Mouse (Mus musculus) kidney, embryonic 16.5 days (tissue): Measurements from ENCODE around the gene Mslnl. TPM values are rescaled to one million over a fixed set of nuclear protein-coding genes. Genes with fewer than 3 reads are reported as not detected.
"Not testable (repeated sequence)": the region's sequence is repeated elsewhere in the genome, so short reads cannot be mapped to it uniquely, and the experiment has no call there.

Experiments
- ATAC-seq: fragments of 200-750 bp; cut with Nextera tagmentation; 2 replicates; pipeline ENCODE4 v1.8.0; 2017; ENCODE audit warnings: moderate TSS enrichment; ENCODE audit not compliant: low FRiP score, low TSS enrichment
- H3K27ac ChIP-seq: fragments of 300-500 bp; sonication (generic); 2 replicates; pipeline ENCODE4 v1.5.1; 2014; ENCODE audit warnings: low read length
- H3K27me3 ChIP-seq: fragments of 300-500 bp; sonication (generic); 2 replicates; pipeline ENCODE4 v1.6.1; 2014; ENCODE audit warnings: low read length, control low read depth, mixed read lengths; ENCODE audit not compliant: insufficient read depth
- H3K36me3 ChIP-seq: fragments of 300-500 bp; sonication (generic); 2 replicates; pipeline ENCODE4 v1.6.1; 2014; ENCODE audit warnings: low read length, control low read depth, mixed read lengths; ENCODE audit not compliant: insufficient read depth
- H3K4me1 ChIP-seq: fragments of 300-500 bp; sonication (generic); 2 replicates; pipeline ENCODE4 v1.6.1; 2014; ENCODE audit warnings: low read length, control low read depth, mixed read lengths; ENCODE audit not compliant: insufficient read depth
- H3K4me2 ChIP-seq: fragments of 300-500 bp; sonication (generic); replicated peaks from 2 replicates; pipeline ENCODE4 v1.6.1; 2014; ENCODE audit warnings: low read depth, low read length
- H3K4me3 ChIP-seq: fragments of 300-500 bp; sonication (generic); 2 replicates; pipeline ENCODE4 v1.5.1; 2014; ENCODE audit warnings: mild to moderate bottlenecking, low read length
- H3K9ac ChIP-seq: fragments of 300-500 bp; sonication (generic); replicated peaks from 2 replicates; pipeline ENCODE4 v1.6.1; 2014; ENCODE audit warnings: low read length
- H3K9me3 ChIP-seq: fragments of 300-500 bp; sonication (generic); 2 replicates; pipeline ENCODE4 v1.6.1; 2016; ENCODE audit warnings: low read length, control low read depth
- WGBS: fragments of 180-500 bp; shearing (Covaris S2); extraction: QIAGEN DNeasy Blood & Tissue Kit; methylation state at CpG from one replicate; pipeline ENCODE4 v1.1.7; 2014; 5-methylcytosine and 5-hydroxymethylcytosine counted together
- polyA plus RNA-seq: library from polyadenylated mRNA; unstranded; fragments of >200 nt; fragmentation: Nextera tagmentation; extraction: Ambion mirVana; gene quantifications from 2 replicates; pipeline ENCODE4 v1.2.1, GENCODE M21; 2015

The Mslnl gene
- polyA plus RNA-seq, 1 experiment from 2014 or later: not detected

DNA sequence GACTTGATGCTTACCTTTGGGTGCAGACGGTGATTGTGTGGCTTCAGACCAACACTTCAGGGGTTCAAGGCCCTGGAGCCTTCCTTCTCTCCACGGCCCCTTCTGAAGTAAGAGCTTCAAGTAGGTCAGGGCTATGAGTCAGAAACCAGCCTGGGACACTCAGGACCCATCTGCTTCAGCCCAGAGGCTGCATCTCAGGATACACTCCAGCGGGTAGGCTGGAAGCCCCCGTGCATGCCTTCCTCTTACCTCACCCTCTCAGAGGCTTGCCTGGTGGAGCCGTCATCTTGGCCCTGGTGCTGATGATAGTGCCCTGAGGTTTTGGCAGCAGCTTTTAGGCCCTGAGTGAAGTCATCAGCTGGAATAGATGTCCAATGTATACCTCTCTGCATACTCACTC is 596 bp upstream of the Mslnl start:
- Histone ChIP-seq H3K4me2 (no peak overlapping the region), H3K9ac (no peak overlapping the region), H3K27me3 (no peaks in the 10 kb centered on the region), H3K4me3 (no peak overlapping the region), H3K27ac (no peak overlapping the region), H3K4me1 (no peaks in the 10 kb centered on the region), H3K9me3 (no peaks in the 10 kb centered on the region), H3K36me3 (peaks cover 8% of the 10 kb centered on the region; the same call in 1 of the 2 replicates)
- 81% methylated on average over 5 of the region's 5 CpGs for WGBS
- no peak for ATAC-seq

- WGBS: 77% methylated on average over 7 of the region's 7 CpGs
- H3K4me3 ChIP-seq: no peak overlapping the region
Measured at GRCm38 (mm10) chr17:25738861-25739260, 3.0 kb downstream of the Mslnl start.

DNA sequence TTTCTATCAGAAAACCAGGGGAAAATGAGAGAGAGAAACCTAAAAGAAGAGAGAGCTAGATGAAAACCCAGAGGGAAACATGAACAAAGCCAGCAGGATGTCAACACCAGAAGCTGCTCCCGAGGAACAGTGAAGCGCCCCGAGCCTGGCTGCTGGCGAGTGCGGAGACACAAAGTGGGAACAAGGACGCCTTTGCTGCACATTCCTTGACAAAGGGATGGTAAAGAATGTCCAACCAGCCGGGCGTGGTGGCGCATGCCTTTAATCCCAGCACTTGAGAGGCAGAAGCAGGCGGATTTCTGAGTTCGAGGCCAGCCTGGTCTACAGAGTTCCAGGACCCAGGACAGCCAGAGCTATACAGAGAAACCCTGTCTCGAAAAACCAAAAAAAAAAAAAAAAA is 5.6 kb downstream of the Mslnl start:
- not testable (repeated sequence) for H3K27ac ChIP-seq, H3K4me1 ChIP-seq, H3K27me3 ChIP-seq, H3K9me3 ChIP-seq, H3K4me2 ChIP-seq, ATAC-seq, H3K4me3 ChIP-seq, H3K9ac ChIP-seq, H3K36me3 ChIP-seq
- WGBS: 76% methylated on average over 12 of the region's 12 CpGs

More at GRCm38 (mm10) chr17:25738861-25739260, 3.0 kb downstream of the Mslnl start:
- Histone ChIP-seq H3K27me3 (no peaks in the 10 kb centered on the region), H3K4me2 (no peak overlapping the region), H3K9me3 (no peaks in the 10 kb centered on the region), H3K9ac (no peak overlapping the region), H3K27ac (no peak overlapping the region), H3K4me1 (no peaks in the 10 kb centered on the region), H3K36me3 (no peaks in the 10 kb centered on the region)
- ATAC-seq: no peak

DNA sequence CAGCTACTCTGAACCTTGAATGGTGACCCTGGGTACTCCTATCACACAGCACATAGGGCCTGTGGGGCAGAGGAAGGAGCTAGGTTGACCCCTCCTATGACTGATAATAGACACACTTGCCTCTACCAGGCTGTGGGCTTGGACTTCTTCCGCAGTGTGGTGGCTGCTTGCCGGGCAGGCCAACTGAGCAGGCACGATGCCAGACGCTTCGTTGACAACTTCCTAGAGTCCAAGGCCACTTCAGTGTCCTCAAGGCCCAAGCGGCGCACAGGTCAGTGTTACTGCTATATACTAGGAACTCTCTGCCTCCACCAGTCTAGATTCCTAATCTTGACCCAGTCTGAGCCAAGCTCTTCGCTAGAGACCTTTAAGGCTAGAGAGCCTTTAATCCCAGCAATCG is 8.0 kb downstream of the Mslnl start:
- no peak for ATAC-seq
- no peaks in the 10 kb centered on the region for H3K36me3 ChIP-seq
- no peaks in the 10 kb centered on the region for H3K4me1 ChIP-seq
- H3K27ac ChIP-seq: no peak overlapping the region
- no peak overlapping the region for H3K4me3 ChIP-seq
- H3K9me3 ChIP-seq: no peaks in the 10 kb centered on the region
- no peaks in the 10 kb centered on the region for H3K27me3 ChIP-seq
- H3K4me2 ChIP-seq: no peak overlapping the region
- WGBS: 94% methylated on average over 9 of the region's 9 CpGs
- H3K9ac ChIP-seq: no peak overlapping the region

- no peak overlapping the region for H3K4me3 ChIP-seq
- no peak overlapping the region for H3K27ac ChIP-seq
- no peaks in the 10 kb centered on the region for H3K36me3 ChIP-seq
- H3K4me2 ChIP-seq: no peak overlapping the region
- H3K9me3 ChIP-seq: no peaks in the 10 kb centered on the region
- no peak for ATAC-seq
- no peaks in the 10 kb centered on the region for H3K4me1 ChIP-seq
- H3K27me3 ChIP-seq: no peaks in the 10 kb centered on the region
- 72% methylated on average over 10 of the region's 10 CpGs for WGBS
- no peak overlapping the region for H3K9ac ChIP-seq
Measured at GRCm38 (mm10) chr17:25744311-25744710, 8.5 kb downstream of the Mslnl start.

DNA sequence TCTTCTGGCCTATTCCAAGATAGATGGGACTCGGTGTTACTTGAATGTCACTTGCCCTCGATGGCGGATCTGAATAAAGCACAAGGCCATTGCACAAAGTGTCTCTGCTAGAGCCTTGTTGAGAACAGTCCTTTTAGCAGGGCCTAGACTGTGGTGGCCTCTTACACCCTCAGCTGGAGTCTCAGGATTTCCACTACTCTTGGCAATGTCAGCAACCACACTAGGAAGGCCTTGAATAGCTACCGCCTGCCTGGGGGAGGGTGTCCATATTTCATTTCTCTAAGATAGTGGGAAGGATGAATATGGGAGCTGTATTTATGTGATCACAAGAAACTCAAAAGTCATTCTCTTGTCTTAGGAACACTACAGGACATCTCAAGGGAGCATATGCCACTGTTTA is 12.4 kb downstream of the Mslnl start:
- H3K9me3 ChIP-seq: no peaks in the 10 kb centered on the region
- no peaks in the 10 kb centered on the region for H3K4me1 ChIP-seq
- H3K27me3 ChIP-seq: no peaks in the 10 kb centered on the region
- H3K4me3 ChIP-seq: no peak overlapping the region
- H3K36me3 ChIP-seq: no peaks in the 10 kb centered on the region
- no peak overlapping the region for H3K4me2 ChIP-seq
- 90% methylated on average over 4 of the region's 4 CpGs for WGBS
- no peak overlapping the region for H3K9ac ChIP-seq
- H3K27ac ChIP-seq: no peak overlapping the region
- no peak for ATAC-seq

DNA sequence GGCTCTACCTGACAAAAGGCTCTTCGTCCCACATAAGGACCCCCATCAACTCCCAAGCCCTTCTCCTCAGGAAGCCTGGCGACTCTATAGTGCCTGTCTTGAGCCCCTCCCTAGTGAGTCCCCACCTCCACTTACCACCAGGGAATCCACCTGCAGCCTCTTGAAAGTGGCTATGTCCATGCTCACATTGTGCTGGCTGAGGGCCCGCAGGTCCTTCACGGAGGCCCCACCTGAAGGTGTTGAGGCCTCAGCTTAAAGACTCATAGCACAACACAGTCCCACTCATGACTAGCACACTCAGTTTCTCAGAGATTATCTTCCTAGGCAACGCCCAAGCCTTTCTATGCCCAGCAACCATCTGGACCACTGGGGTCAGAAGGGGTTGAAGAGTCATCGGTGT is 13.5 kb downstream of the Mslnl start:
- Histone ChIP-seq H3K27ac (no peak overlapping the region), H3K4me3 (no peak overlapping the region), H3K27me3 (no peaks in the 10 kb centered on the region), H3K36me3 (no peaks in the 10 kb centered on the region), H3K9ac (no peak overlapping the region), H3K4me2 (no peak overlapping the region), H3K9me3 (no peaks in the 10 kb centered on the region), H3K4me1 (no peaks in the 10 kb centered on the region)
- ATAC-seq: no peak
- WGBS: 87% methylated on average over 6 of the region's 6 CpGs

DNA sequence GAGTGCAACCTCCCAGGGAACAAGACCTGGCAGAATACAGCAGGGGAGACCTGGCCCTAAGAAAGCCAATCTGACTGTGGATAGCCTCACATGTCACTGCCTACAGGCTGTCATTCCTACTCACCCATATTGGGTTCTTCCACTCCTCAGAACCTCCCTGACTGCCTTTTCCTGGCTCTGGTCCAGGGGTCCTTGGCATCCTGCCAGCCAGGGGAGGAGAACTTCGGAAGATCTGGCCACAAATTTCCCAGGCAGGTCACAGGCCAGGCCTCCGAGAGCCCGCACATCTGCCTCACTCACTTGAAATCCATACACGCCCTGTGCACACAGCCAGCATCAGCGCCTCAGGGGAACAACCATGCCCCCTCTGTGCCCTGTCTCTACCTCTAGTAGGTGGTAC is 15.6 kb downstream of the Mslnl start:
- no peak overlapping the region for H3K27ac ChIP-seq
- H3K36me3 ChIP-seq: no peaks in the 10 kb centered on the region
- 17% methylated on average over 5 of the region's 5 CpGs for WGBS
- no peak for ATAC-seq
- H3K4me3 ChIP-seq: no peak overlapping the region
- H3K4me1 ChIP-seq: no peaks in the 10 kb centered on the region
- no peak overlapping the region for H3K4me2 ChIP-seq
- H3K27me3 ChIP-seq: no peaks in the 10 kb centered on the region
- no peaks in the 10 kb centered on the region for H3K9me3 ChIP-seq
- H3K9ac ChIP-seq: no peak overlapping the region

DNA sequence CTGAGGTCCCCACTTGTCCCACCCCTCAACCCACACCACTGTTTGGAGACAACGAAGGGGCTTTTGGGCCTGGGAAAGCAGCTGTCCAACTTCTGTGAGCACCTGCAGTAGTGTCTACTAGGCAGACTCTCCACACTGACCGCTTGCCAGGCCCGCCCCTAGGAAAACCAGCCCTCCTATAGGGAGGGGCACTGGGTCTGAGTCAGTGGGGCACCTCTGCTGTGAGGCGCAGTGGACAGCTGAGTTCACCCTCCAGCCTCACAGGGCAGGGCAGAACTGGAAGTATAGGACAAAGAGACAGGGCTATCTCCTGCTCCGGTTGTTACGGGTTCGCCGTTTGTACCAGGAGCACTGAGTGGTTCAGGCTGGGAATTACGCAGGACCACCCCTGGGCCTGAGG is 18.4 kb downstream of the Mslnl start, which contains the start of gene Msln:
Msln (minus strand) TSS at position 138 of the 400 bp plus-strand sequence.
- Histone ChIP-seq H3K9ac (no peak within 1 kb of the TSS), H3K27ac (no peak within 1 kb of the TSS), H3K9me3 (no peaks in the 10 kb centered on the region), H3K4me1 (no peaks in the 10 kb centered on the region), H3K36me3 (no peaks in the 10 kb centered on the region), H3K4me3 (no peak within 1 kb of the TSS), H3K27me3 (no peaks in the 10 kb centered on the region), H3K4me2 (no peak within 1 kb of the TSS)
- 87% methylated on average over 9 of the region's 9 CpGs for WGBS
- no peak for ATAC-seq

DNA sequence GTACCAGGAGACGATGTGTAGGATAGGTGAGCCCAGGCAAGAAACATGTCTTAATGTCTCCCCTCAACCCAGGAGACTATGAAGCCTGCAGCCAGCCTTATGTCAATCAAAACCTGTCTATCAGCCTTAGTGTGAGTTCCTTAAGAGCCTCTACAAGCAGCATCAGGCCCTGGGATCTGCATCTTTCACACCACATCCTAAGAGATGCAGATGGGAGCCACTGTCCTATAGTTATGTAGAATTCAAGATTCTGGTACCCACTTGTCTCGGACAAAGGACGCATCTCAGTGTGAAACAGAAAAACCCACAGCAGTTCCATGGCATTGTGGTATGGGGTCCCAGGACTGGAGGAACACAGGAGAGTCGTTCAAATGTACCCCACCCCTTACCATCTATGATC is 19.2 kb downstream of the Mslnl start:
- Histone ChIP-seq H3K9me3 (no peaks in the 10 kb centered on the region), H3K27ac (no peak overlapping the region), H3K4me2 (no peak overlapping the region), H3K36me3 (no peaks in the 10 kb centered on the region), H3K4me3 (no peak overlapping the region), H3K9ac (no peak overlapping the region), H3K4me1 (no peaks in the 10 kb centered on the region), H3K27me3 (no peaks in the 10 kb centered on the region)
- no peak for ATAC-seq
- WGBS: 82% methylated on average over 4 of the region's 4 CpGs
